Mouse (Mus musculus) urinary bladder, postnatal 10 days (tissue): Measurements from ENCODE around the gene Eef2.

Source experiments
- DNase-seq: peaks from one replicate; pipeline ENCODE4 v3.0.0; 2022; ENCODE audit warnings: low spot score

The Eef2 gene

GRCm38 (mm10) chr10:81176466-81177271, at the start of gene Eef2:
Gene Eef2, plus strand, starts transcription at chr10:81176631.
- DNase-seq: peak; percentile 99

GRCm38 (mm10) chr10:81134181-81134587, 42.2 kb upstream of the Eef2 start:
- DNase-seq: no peak

GRCm38 (mm10) chr10:81134966-81135681, 41.3 kb upstream of the Eef2 start, which contains the start of gene Zbtb7a:
Gene Zbtb7a, plus strand, starts transcription at chr10:81135220.
- DNase-seq: no peak

GRCm38 (mm10) chr10:81135831-81136705, 40.4 kb upstream of the Eef2 start:
- DNase-seq: peak; percentile 52

- DNase-seq: peak; percentile 50
These were observed 39.7 kb upstream of the Eef2 start for GRCm38 (mm10) chr10:81136706-81137231.

- peak; percentile 100 for DNase-seq
These were observed 38.9 kb upstream of the Eef2 start for GRCm38 (mm10) chr10:81137252-81138130.

GRCm38 (mm10) chr10:81138131-81138782, 38.2 kb upstream of the Eef2 start:
- DNase-seq: no peak

- no peak for DNase-seq
These were observed 37.5 kb upstream of the Eef2 start for GRCm38 (mm10) chr10:81138821-81139528.

GRCm38 (mm10) chr10:81139529-81139846, 36.9 kb upstream of the Eef2 start:
- DNase-seq: no peak

- DNase-seq: no peak
These were observed 36.4 kb upstream of the Eef2 start for GRCm38 (mm10) chr10:81140005-81140404.

GRCm38 (mm10) chr10:81140717-81141454, 35.5 kb upstream of the Eef2 start:
- no peak for DNase-seq

- DNase-seq: no peak
These were observed 34.8 kb upstream of the Eef2 start for GRCm38 (mm10) chr10:81141455-81142210.

- no peak for DNase-seq
These were observed 33.9 kb upstream of the Eef2 start for GRCm38 (mm10) chr10:81142551-81142981.

- no peak for DNase-seq
These were observed 33.2 kb upstream of the Eef2 start for GRCm38 (mm10) chr10:81143157-81143633.

- no peak for DNase-seq
These were observed 32.5 kb upstream of the Eef2 start for GRCm38 (mm10) chr10:81143845-81144437.

GRCm38 (mm10) chr10:81144667-81145066, 31.8 kb upstream of the Eef2 start:
- no peak for DNase-seq

GRCm38 (mm10) chr10:81145307-81145706, 31.1 kb upstream of the Eef2 start:
- DNase-seq: no peak

- no peak for DNase-seq
These were observed 30.7 kb upstream of the Eef2 start for GRCm38 (mm10) chr10:81145778-81146177.
